Mouse (Mus musculus): ENCODE results near the gene Frmd8.

Frmd8 gene

GRCm38 (mm10) chr19:5874969-5875480, at the start of gene Frmd8:
Gene Frmd8, minus strand, starts transcription at chr19:5875274.
- CTCF ChIA-PET: interaction anchor here (0.6 kb wide), 1 partner anchor 439 kb away, joined by 10 read pairs; no protein-coding TSS in a partner anchor

- CTCF ChIA-PET: interaction anchor here (0.8 to 2.6 kb wide), 2 partner anchors 32 to 63 kb away, joined by 3 to 9 read pairs; no protein-coding TSS in a partner anchor
Observed at GRCm38 (mm10) chr19:5924713-5925093, 49.6 kb upstream of the Frmd8 start, which contains the start of gene Cdc42ep2. Gene Cdc42ep2, minus strand, starts transcription at chr19:5924816.

- CTCF ChIA-PET: interaction anchor here (0.7 to 2.6 kb wide), 4 partner anchors 13 to 64 kb away, joined by 3 to 9 read pairs (median 4); no protein-coding TSS in a partner anchor
Observed at GRCm38 (mm10) chr19:5923990-5924712, 49.1 kb upstream of the Frmd8 start.

GRCm38 (mm10) chr19:5922963-5923362, 47.9 kb upstream of the Frmd8 start:
- CTCF ChIA-PET: interaction anchor here (1.5 to 2.6 kb wide), 2 partner anchors 11 to 33 kb away, joined by 5 to 9 read pairs; no protein-coding TSS in a partner anchor

- CTCF ChIA-PET: interaction anchor here (1.5 to 2.6 kb wide), 2 partner anchors 11 to 34 kb away, joined by 5 to 9 read pairs; no protein-coding TSS in a partner anchor
Observed at GRCm38 (mm10) chr19:5922119-5922942, 47.3 kb upstream of the Frmd8 start.

- CTCF ChIA-PET: no interaction called here
Observed at GRCm38 (mm10) chr19:5921715-5922114, 46.6 kb upstream of the Frmd8 start.

- CTCF ChIA-PET: no interaction called here
Observed at GRCm38 (mm10) chr19:5913007-5913719, 38.1 kb upstream of the Frmd8 start, which contains the start of gene Dpf2. Gene Dpf2, minus strand, starts transcription at chr19:5913010.

GRCm38 (mm10) chr19:5912103-5913006, 37.3 kb upstream of the Frmd8 start:
- CTCF ChIA-PET: interaction anchor here (1.0 kb wide), 1 partner anchor 11 kb away, joined by 5 read pairs; no protein-coding TSS in a partner anchor

- CTCF ChIA-PET: interaction anchor here (1.0 kb wide), 1 partner anchor 12 kb away, joined by 5 read pairs; no protein-coding TSS in a partner anchor
Observed at GRCm38 (mm10) chr19:5911430-5912102, 36.5 kb upstream of the Frmd8 start.

GRCm38 (mm10) chr19:5910221-5910620, 35.1 kb upstream of the Frmd8 start:
- CTCF ChIA-PET: no interaction called here

- CTCF ChIA-PET: no interaction called here
Observed at GRCm38 (mm10) chr19:5907275-5907674, 32.2 kb upstream of the Frmd8 start.

GRCm38 (mm10) chr19:5894002-5894678, 19.1 kb upstream of the Frmd8 start, which contains the start of gene Tigd3:
Gene Tigd3, minus strand, starts transcription at chr19:5894149.
- CTCF ChIA-PET: interaction anchor here (0.7 kb wide), 1 partner anchor 163 kb away, joined by 3 read pairs; no protein-coding TSS in a partner anchor

- CTCF ChIA-PET: interaction anchor here (0.7 kb wide), 1 partner anchor 163 kb away, joined by 3 read pairs; no protein-coding TSS in a partner anchor
Observed at GRCm38 (mm10) chr19:5893282-5894001, 18.4 kb upstream of the Frmd8 start.

GRCm38 (mm10) chr19:5892735-5893134, 17.7 kb upstream of the Frmd8 start:
- CTCF ChIA-PET: interaction anchor here (0.6 kb wide), 1 partner anchor 274 kb away, joined by 3 read pairs; no protein-coding TSS in a partner anchor

GRCm38 (mm10) chr19:5892262-5892661, 17.2 kb upstream of the Frmd8 start:
- CTCF ChIA-PET: interaction anchor here (0.6 kb wide), 1 partner anchor 273 kb away, joined by 3 read pairs; no protein-coding TSS in a partner anchor

GRCm38 (mm10) chr19:5891521-5892258, 16.6 kb upstream of the Frmd8 start:
- CTCF ChIA-PET: no interaction called here

- CTCF ChIA-PET: interaction anchor here (0.6 kb wide), 1 partner anchor 100 kb away, joined by 4 read pairs; no protein-coding TSS in a partner anchor
Observed at GRCm38 (mm10) chr19:5889211-5889610, 14.1 kb upstream of the Frmd8 start.

Measured in spleen, embryonic (tissue).